Mouse (Mus musculus): Measurements from ENCODE around the gene Ankdd1a. TPM values are rescaled to one million over a fixed set of nuclear protein-coding genes. Genes with fewer than 3 reads are reported as not detected.

Ankdd1a gene
- polyA plus RNA-seq, 1 experiment from 2014 or later, result not detected

GRCm38 (mm10) chr9:65480071-65480470, 39.9 kb downstream of the Ankdd1a start:
- ATAC-seq, result no peak
- no peak overlapping the region for H3K9ac ChIP-seq
- no peaks in the 10 kb centered on the region for H3K27me3 ChIP-seq
- H3K9me3 ChIP-seq (replicated peaks), result no peaks in the 10 kb centered on the region
- no peak overlapping the region for H3K4me3 ChIP-seq
- no peaks in the 10 kb centered on the region for H3K4me1 ChIP-seq
- WGBS, result 85% methylated on average over 5 of the region's 5 CpGs
- no peak overlapping the region for H3K27ac ChIP-seq
- peaks cover 86% of the 10 kb centered on the region for H3K36me3 ChIP-seq (ENCODE audit: poor library complexity, severe bottlenecking)
- no peak overlapping the region for H3K4me2 ChIP-seq

DNA sequence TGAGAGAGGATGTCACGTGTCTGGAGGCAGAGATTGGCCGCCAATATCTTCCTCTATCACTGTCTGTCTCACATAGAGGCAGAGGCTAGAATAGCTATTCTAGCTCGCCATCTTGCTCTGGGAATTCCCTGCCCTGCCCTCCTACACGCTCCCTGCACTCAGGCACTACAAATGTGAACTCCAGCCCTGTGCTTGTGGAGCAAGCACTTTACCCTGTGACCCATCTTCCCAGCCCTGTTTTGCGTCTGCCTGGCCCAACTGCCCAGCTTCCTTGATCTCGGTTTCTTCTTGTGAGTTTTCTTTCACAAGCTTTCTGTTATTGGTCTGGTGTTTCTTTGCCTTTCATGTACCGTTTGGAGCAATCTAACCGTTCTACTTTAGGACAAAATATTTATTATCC, 40.8 kb downstream of the Ankdd1a start:
- no peak overlapping the region for H3K27ac ChIP-seq
- H3K36me3 ChIP-seq (ENCODE audit: poor library complexity, severe bottlenecking), result peaks cover 86% of the 10 kb centered on the region
- no peak for ATAC-seq
- no peak overlapping the region for H3K4me2 ChIP-seq
- no peak overlapping the region for H3K9ac ChIP-seq
- 91% methylated on average over 8 of the region's 8 CpGs for WGBS
- H3K4me1 ChIP-seq, result no peaks in the 10 kb centered on the region
- H3K27me3 ChIP-seq, result no peaks in the 10 kb centered on the region
- no peaks in the 10 kb centered on the region for H3K9me3 ChIP-seq (replicated peaks)
- no peak overlapping the region for H3K4me3 ChIP-seq

DNA sequence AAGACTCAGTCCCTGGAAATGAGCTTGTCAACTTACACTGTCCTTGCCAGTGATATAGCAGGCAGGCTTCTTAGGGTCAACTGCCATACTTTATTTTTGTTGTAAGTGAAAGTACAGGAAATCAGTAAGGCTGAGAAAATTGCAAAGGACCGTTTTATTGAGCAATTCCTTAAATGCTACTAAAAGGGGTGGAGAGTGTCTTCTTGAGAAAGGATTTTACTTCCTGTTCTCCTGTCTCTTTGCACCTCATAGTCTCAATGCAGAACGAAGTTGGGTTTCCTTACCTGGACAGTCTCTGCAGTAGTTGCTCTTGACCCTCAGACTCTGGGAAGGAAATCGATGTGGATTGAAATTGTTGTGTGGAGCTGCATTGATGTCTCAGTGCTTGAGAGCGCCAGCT, 47.2 kb downstream of the Ankdd1a start:
- Histone ChIP-seq H3K4me3 (no peak overlapping the region), H3K9me3 (replicated peaks) (no peaks in the 10 kb centered on the region), H3K4me2 (no peak overlapping the region), H3K27ac (no peak overlapping the region), H3K27me3 (no peaks in the 10 kb centered on the region), H3K36me3 (ENCODE audit: poor library complexity, severe bottlenecking) (peaks cover 84% of the 10 kb centered on the region), H3K4me1 (peaks cover 4% of the 10 kb centered on the region; the same call in 1 of the 2 replicates), H3K9ac (no peak overlapping the region)
- 93% methylated on average over 4 of the region's 4 CpGs for WGBS
- ATAC-seq, result no peak

GRCm38 (mm10) chr9:65467686-65468085, 52.3 kb downstream of the Ankdd1a start:
- H3K27ac ChIP-seq, result no peak overlapping the region
- H3K4me2 ChIP-seq, result no peak overlapping the region
- peaks cover 8% of the 10 kb centered on the region for H3K4me1 ChIP-seq
- peaks cover 64% of the 10 kb centered on the region for H3K36me3 ChIP-seq (ENCODE audit: poor library complexity, severe bottlenecking)
- H3K27me3 ChIP-seq, result no peaks in the 10 kb centered on the region
- 83% methylated on average over 11 of the region's 11 CpGs for WGBS
- H3K9me3 ChIP-seq (replicated peaks), result no peaks in the 10 kb centered on the region
- H3K9ac ChIP-seq, result no peak overlapping the region; the same call in 1 of the 2 replicates
- no peak for ATAC-seq
- no peak overlapping the region for H3K4me3 ChIP-seq

- H3K27ac ChIP-seq, result no peak overlapping the region
- H3K4me2 ChIP-seq, result no peak overlapping the region
- 96% methylated on average over 2 of the region's 2 CpGs for WGBS
- H3K9ac ChIP-seq, result no peak overlapping the region
- H3K9me3 ChIP-seq (replicated peaks), result no peaks in the 10 kb centered on the region
- no peak for ATAC-seq
- no peak overlapping the region for H3K4me3 ChIP-seq
- peaks cover 46% of the 10 kb centered on the region for H3K36me3 ChIP-seq (ENCODE audit: poor library complexity, severe bottlenecking)
- H3K4me1 ChIP-seq, result peaks cover 21% of the 10 kb centered on the region
- no peaks in the 10 kb centered on the region for H3K27me3 ChIP-seq
Measured at GRCm38 (mm10) chr9:65465241-65465640, 54.8 kb downstream of the Ankdd1a start.

GRCm38 (mm10) chr9:65464161-65464560, 55.8 kb downstream of the Ankdd1a start:
- H3K9me3 ChIP-seq (replicated peaks), result no peaks in the 10 kb centered on the region
- ATAC-seq, result no peak
- H3K4me2 ChIP-seq, result no peak overlapping the region
- H3K4me1 ChIP-seq, result peaks cover 24% of the 10 kb centered on the region
- no peak overlapping the region for H3K9ac ChIP-seq
- peaks cover 35% of the 10 kb centered on the region for H3K36me3 ChIP-seq (ENCODE audit: poor library complexity, severe bottlenecking)
- no peak overlapping the region for H3K27ac ChIP-seq
- no peaks in the 10 kb centered on the region for H3K27me3 ChIP-seq
- WGBS, result 95% methylated on average over 6 of the region's 6 CpGs
- no peak overlapping the region for H3K4me3 ChIP-seq

GRCm38 (mm10) chr9:65462544-65462943, 57.4 kb downstream of the Ankdd1a start:
- H3K4me1 ChIP-seq, result peaks cover 24% of the 10 kb centered on the region
- 80% methylated on average over 5 of the region's 5 CpGs for WGBS
- no peak overlapping the region for H3K9ac ChIP-seq
- H3K4me2 ChIP-seq, result no peak overlapping the region
- H3K36me3 ChIP-seq (ENCODE audit: poor library complexity, severe bottlenecking), result peaks cover 24% of the 10 kb centered on the region
- no peaks in the 10 kb centered on the region for H3K27me3 ChIP-seq
- no peaks in the 10 kb centered on the region for H3K9me3 ChIP-seq (replicated peaks)
- ATAC-seq, result no peak
- H3K4me3 ChIP-seq, result no peak overlapping the region
- H3K27ac ChIP-seq, result no peak overlapping the region

DNA sequence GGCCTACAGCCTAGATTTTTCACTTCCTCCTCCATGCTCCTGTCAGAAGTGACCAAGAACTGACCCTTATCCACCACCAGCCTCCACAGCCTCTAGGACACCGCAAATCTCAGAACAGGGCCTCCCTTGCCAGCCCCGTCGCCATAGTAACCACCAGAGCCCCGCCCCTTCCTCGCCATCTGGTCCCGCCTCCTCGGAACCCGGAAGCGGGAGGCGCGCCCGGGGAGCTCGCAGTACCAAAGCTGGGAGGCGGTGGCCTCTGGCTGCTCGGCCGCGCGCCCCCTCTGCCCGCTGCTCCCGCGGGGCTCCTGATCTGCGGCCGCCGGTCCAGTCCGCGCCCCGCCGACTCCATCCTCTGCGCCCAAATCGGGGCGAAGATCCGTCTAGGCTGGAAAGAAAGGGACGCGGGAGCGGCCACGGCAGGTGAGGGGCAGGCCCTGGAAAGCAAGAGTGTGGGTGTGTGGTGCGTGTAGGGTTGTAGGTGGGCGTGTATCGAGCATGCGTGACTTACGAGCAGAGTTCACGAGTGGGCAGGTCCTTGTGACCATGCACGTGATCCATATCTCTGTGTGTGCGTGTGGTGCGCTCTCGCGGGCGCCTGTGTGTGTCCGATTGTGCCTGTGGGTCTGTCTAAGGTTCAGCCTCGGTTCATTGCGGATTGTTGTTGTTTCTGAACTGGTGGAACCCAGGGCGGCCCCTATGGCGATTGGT, 59.1 kb downstream of the Ankdd1a start, which contains the start of gene Spg21:
Gene Spg21 (plus strand): TSS at position 216 of the 711 bp plus-strand sequence.
- peaks cover 24% of the 10 kb centered on the region for H3K4me1 ChIP-seq
- peaks cover 11% of the 10 kb centered on the region for H3K36me3 ChIP-seq (ENCODE audit: poor library complexity, severe bottlenecking)
- H3K9me3 ChIP-seq (replicated peaks), result no peaks in the 10 kb centered on the region
- peak within 1 kb of the TSS; percentile 71 for H3K4me2 ChIP-seq
- ATAC-seq, result peak; percentile 97
- peak within 1 kb of the TSS; percentile 86 for H3K4me3 ChIP-seq
- no peaks in the 10 kb centered on the region for H3K27me3 ChIP-seq
- H3K27ac ChIP-seq, result peak within 1 kb of the TSS; percentile 77
- peak within 1 kb of the TSS; percentile 86 for H3K9ac ChIP-seq
- WGBS, result under 1% methylated on average over 49 of the region's 53 CpGs

- H3K27me3 ChIP-seq, result no peaks in the 10 kb centered on the region
- peak overlapping the region; percentile 86; the same call in 1 of the 2 replicates for H3K9ac ChIP-seq
- peaks cover 4% of the 10 kb centered on the region for H3K36me3 ChIP-seq (ENCODE audit: poor library complexity, severe bottlenecking)
- no peak; the same call in 1 of the 2 replicates for ATAC-seq
- no peaks in the 10 kb centered on the region for H3K9me3 ChIP-seq (replicated peaks)
- H3K4me1 ChIP-seq, result peaks cover 24% of the 10 kb centered on the region
- H3K27ac ChIP-seq, result peak overlapping the region; percentile 77; the same call in 1 of the 2 replicates
- H3K4me2 ChIP-seq, result peak overlapping the region; percentile 71
- peak overlapping the region; percentile 86 for H3K4me3 ChIP-seq
- WGBS, result 52% methylated on average over 3 of the region's 3 CpGs
Measured at GRCm38 (mm10) chr9:65460198-65460597, 59.8 kb downstream of the Ankdd1a start.

DNA sequence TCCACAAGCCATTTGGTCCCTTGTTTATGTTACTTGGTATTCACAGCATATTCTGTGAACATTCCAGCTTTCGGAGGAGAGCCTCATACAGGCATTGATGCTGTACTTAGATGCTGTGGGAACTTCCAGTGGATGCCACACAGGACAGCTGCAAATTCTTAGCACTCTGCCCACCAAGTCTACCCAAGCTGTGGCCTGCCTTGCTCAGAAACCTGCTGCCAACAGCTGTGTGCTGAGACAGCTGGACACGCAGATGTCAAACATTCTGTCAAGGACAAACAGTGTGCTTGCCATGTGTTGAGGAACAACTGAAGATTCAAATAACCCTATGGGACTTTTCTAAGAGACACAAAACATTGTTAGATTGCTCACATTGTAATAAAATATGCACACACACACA, 61.0 kb downstream of the Ankdd1a start:
- H3K27ac ChIP-seq, result no peak overlapping the region
- no peak for ATAC-seq
- no peak overlapping the region for H3K9ac ChIP-seq
- no peaks in the 10 kb centered on the region for H3K27me3 ChIP-seq
- no peak overlapping the region for H3K4me3 ChIP-seq
- H3K4me1 ChIP-seq, result peaks cover 24% of the 10 kb centered on the region
- 0 out of 2 replicates have a peak, but pooled peaks cover 4% of the 10 kb centered on the region for H3K36me3 ChIP-seq (ENCODE audit: poor library complexity, severe bottlenecking)
- no peaks in the 10 kb centered on the region for H3K9me3 ChIP-seq (replicated peaks)
- WGBS, result 87% methylated on average over 2 of the region's 2 CpGs
- no peak overlapping the region for H3K4me2 ChIP-seq

GRCm38 (mm10) chr9:65447951-65448350, 72.0 kb downstream of the Ankdd1a start:
- Histone ChIP-seq H3K4me1 (no peaks in the 10 kb centered on the region), H3K36me3 (ENCODE audit: poor library complexity, severe bottlenecking) (peaks cover 77% of the 10 kb centered on the region)
- 93% methylated on average over 6 of the region's 6 CpGs for WGBS

DNA sequence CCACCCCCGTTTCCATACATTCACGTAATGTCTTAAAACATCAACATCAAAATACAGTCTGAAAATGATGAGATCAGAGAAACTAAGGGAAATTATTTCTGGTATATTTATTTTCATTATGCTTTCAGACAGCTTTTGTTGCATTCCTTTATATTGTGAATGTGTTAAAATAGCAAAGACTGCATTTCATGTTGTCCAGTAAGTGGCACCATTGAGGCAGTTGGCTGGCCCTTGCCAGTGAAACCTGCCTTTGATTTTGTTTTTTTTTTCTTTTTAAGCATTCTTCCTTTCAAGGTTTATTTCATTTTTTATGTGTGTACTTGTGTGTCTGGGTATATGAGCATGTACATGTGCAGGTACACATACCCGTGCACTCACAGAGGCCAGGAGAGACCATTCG, 75.3 kb downstream of the Ankdd1a start:
- Histone ChIP-seq H3K4me3 (no peak overlapping the region), H3K27me3 (no peaks in the 10 kb centered on the region), H3K4me1 (no peaks in the 10 kb centered on the region), H3K9ac (no peak overlapping the region), H3K9me3 (replicated peaks) (no peaks in the 10 kb centered on the region), H3K36me3 (ENCODE audit: poor library complexity, severe bottlenecking) (peaks cover 72% of the 10 kb centered on the region), H3K4me2 (no peak overlapping the region), H3K27ac (no peak overlapping the region)
- no peak for ATAC-seq
- WGBS, result 94% methylated on average over 4 of the region's 4 CpGs

More at GRCm38 (mm10) chr9:65447951-65448350, 72.0 kb downstream of the Ankdd1a start:
- H3K9me3 ChIP-seq (replicated peaks), result no peaks in the 10 kb centered on the region
- H3K27me3 ChIP-seq, result no peaks in the 10 kb centered on the region
- no peak overlapping the region for H3K27ac ChIP-seq
- H3K4me3 ChIP-seq, result no peak overlapping the region
- no peak overlapping the region for H3K4me2 ChIP-seq
- H3K9ac ChIP-seq, result no peak overlapping the region
- ATAC-seq, result no peak

Measured in forebrain, embryonic 13.5 days (tissue).